Mouse (Mus musculus): Measurements from ENCODE around the gene Adam19. TPM values are rescaled to one million over a fixed set of nuclear protein-coding genes. Genes with fewer than 3 reads are reported as not detected.

Adam19 gene
- polyA plus RNA-seq, 1 experiment = 43.2 TPM

DNA sequence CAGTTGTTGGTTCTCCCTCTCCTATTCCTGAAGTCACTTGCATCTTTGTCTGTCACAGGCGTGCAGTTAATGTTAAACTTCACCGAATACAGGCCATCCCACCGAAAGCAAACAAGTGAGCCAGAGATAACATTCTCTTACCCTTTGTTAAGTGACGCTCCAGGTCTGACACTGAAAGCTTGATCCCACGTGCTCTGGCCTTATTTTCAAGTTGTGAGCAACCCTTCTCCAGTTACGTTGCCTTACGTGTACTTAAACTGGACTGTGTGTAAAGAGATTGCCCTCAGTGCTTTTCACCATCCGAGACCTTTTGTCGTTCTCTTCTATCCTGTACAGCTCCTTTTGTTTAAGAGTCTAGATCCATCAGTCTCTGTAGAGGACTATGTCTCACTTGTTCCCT is 2.2 kb downstream of the Adam19 start:
- Histone ChIP-seq H3K27me3 (ENCODE audit: control insufficient read depth, insufficient read depth, insufficient read length) (no peaks in the 10 kb centered on the region), H3K4me3 (peak overlapping the region; percentile 88), H3K36me3 (ENCODE audit: control insufficient read depth, insufficient read depth) (peaks cover 9% of the 10 kb centered on the region), H3ac (ENCODE audit: control insufficient read depth, insufficient read length) (no peak overlapping the region), H3K79me2 (ENCODE audit: control insufficient read depth, insufficient read depth) (peaks cover 36% of the 10 kb centered on the region), H3K4me2 (ENCODE audit: low read depth) (peak overlapping the region; percentile 91)
- no peak for TF ChIP-seq USF1 (IDR thresholded peaks at IDR 0.05; ENCODE audit: low read depth)
- TF ChIP-seq POLR2A (IDR thresholded peaks at IDR 0.05; ENCODE audit: insufficient read length, low read depth) = peak; percentile 32
- peak; percentile 71 for TF ChIP-seq POLR2AphosphoS2 (IDR thresholded peaks at IDR 0.05; ENCODE audit: insufficient read length, low read depth)

DNA sequence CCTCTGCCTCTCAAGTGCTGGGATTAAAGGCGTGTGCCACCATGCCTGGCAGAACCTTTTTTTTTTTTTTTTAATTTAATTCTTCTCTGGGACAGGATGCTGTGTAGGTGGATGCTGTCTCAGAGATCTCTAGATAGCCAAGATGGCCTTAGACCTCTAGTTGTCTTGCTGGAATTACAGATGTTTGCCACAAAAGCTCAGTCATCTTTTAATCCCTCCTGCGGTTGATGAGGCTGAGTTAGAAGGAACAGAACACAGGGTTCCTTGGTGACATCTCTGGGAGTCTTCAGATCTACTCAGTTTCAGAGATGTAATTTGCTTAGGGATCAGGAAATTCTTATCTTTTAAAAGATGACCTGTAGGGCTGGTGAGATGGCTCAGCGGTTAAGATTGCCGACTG is 3.1 kb downstream of the Adam19 start:
- H3K4me2 ChIP-seq (ENCODE audit: low read depth) = peak overlapping the region; percentile 1
- peaks cover 36% of the 10 kb centered on the region for H3K79me2 ChIP-seq (ENCODE audit: control insufficient read depth, insufficient read depth)
- H3ac ChIP-seq (ENCODE audit: control insufficient read depth, insufficient read length) = no peak overlapping the region
- H3K4me3 ChIP-seq = no peak overlapping the region
- no peaks in the 10 kb centered on the region for H3K27me3 ChIP-seq (ENCODE audit: control insufficient read depth, insufficient read depth, insufficient read length)
- peaks cover 9% of the 10 kb centered on the region for H3K36me3 ChIP-seq (ENCODE audit: control insufficient read depth, insufficient read depth)
- no peak for TF ChIP-seq POLR2A (IDR thresholded peaks at IDR 0.05; ENCODE audit: insufficient read length, low read depth)
- TF ChIP-seq SRF (IDR thresholded peaks at IDR 0.05; ENCODE audit: control insufficient read depth, insufficient read length, low read depth) = no peak
- TF ChIP-seq MAX (IDR thresholded peaks at IDR 0.05; ENCODE audit: low read depth) = no peak
- no peak for TF ChIP-seq MYOD1 (IDR thresholded peaks at IDR 0.05; ENCODE audit: control insufficient read depth in 1 of 3, insufficient read length in 2 of 3, low read depth in 2 of 3)
- TF ChIP-seq REST (IDR thresholded peaks at IDR 0.05; ENCODE audit: insufficient read depth, insufficient read length) = no peak
- no peak for TF ChIP-seq MYOG (IDR thresholded peaks at IDR 0.05; ENCODE audit: control insufficient read depth in 1 of 3, insufficient read depth in 1 of 3, insufficient read length in 2 of 3, low read depth in 2 of 3)

DNA sequence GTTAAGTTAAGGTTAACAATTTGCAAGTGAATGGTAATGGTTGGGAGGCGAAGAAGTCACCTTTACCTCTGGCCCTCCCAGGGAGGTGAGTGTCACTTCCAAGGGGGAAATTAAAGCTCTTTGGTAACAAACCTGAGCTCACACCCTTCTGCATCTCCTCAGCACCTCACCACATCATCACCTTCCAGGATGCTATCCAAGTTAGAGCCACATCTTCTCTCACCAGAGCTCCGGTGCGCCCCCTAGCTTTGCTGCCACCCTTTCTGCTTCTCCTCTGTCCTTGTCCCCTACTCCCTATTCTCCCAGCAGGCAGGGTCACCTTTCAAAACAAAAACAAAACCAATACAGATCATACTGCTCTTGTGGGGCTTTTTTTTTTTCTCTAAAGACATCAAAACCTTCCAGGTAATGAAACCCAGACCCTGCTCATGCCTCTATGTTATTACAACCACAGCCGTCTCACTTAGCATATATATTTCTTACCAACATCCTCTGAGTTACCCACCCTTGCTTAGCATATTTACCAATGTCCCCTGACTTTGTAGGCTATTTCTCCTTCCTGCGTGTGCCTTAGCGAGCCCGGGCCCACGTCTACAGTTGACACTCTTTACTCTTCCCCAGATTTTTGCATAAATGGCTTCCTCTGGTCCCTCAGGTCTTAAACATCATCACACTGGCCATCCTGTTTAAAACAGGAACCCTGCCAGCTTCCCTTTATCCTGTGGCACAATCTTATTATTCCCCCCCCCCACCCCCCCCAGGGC is 4.3 kb downstream of the Adam19 start:
- H3K27me3 ChIP-seq (ENCODE audit: control insufficient read depth, insufficient read depth, insufficient read length) = no peaks in the 10 kb centered on the region
- H3K4me2 ChIP-seq (ENCODE audit: low read depth) = no peak overlapping the region
- peaks cover 36% of the 10 kb centered on the region for H3K79me2 ChIP-seq (ENCODE audit: control insufficient read depth, insufficient read depth)
- no peak for TF ChIP-seq TCF3 (IDR thresholded peaks at IDR 0.05; ENCODE audit: insufficient read length, low read depth)
- peak; percentile 48 for TF ChIP-seq POLR2AphosphoS2 (IDR thresholded peaks at IDR 0.05; ENCODE audit: insufficient read length, low read depth)
- no peak for TF ChIP-seq SRF (IDR thresholded peaks at IDR 0.05; ENCODE audit: control insufficient read depth, insufficient read length, low read depth)
- no peak overlapping the region for H3K4me3 ChIP-seq
- H3ac ChIP-seq (ENCODE audit: control insufficient read depth, insufficient read length) = no peak overlapping the region
- peaks cover 9% of the 10 kb centered on the region for H3K36me3 ChIP-seq (ENCODE audit: control insufficient read depth, insufficient read depth)

DNA sequence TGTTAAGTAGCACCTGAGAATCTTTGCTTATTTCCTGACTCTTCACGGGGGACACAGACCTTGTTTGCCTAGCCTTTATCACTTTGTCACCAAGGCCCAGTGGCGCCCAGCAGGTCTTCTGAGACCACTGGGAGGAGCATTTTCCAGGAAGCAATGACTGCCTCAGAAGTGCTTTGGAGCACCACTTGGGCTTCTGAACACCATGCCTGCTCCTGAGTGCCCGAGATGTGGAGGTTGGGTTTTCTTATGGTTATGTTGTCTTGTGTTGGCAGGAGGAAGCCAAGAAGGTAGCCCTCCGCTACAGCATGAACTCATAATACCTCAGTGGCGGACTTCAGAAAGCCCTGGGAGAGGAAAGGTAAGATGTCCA is 4.8 kb downstream of the Adam19 start:
- peaks cover 9% of the 10 kb centered on the region for H3K36me3 ChIP-seq (ENCODE audit: control insufficient read depth, insufficient read depth)
- H3K27me3 ChIP-seq (ENCODE audit: control insufficient read depth, insufficient read depth, insufficient read length) = no peaks in the 10 kb centered on the region
- H3K4me3 ChIP-seq = no peak overlapping the region
- peaks cover 36% of the 10 kb centered on the region for H3K79me2 ChIP-seq (ENCODE audit: control insufficient read depth, insufficient read depth)
- H3ac ChIP-seq (ENCODE audit: control insufficient read depth, insufficient read length) = no peak overlapping the region
- H3K4me2 ChIP-seq (ENCODE audit: low read depth) = no peak overlapping the region
- TF ChIP-seq CEBPB (IDR thresholded peaks at IDR 0.05; ENCODE audit: insufficient read depth, poor library complexity, severe bottlenecking) (no peak), POLR2A (IDR thresholded peaks at IDR 0.05; ENCODE audit: insufficient read length, low read depth) (no peak), REST (IDR thresholded peaks at IDR 0.05; ENCODE audit: insufficient read depth, insufficient read length) (no peak)

DNA sequence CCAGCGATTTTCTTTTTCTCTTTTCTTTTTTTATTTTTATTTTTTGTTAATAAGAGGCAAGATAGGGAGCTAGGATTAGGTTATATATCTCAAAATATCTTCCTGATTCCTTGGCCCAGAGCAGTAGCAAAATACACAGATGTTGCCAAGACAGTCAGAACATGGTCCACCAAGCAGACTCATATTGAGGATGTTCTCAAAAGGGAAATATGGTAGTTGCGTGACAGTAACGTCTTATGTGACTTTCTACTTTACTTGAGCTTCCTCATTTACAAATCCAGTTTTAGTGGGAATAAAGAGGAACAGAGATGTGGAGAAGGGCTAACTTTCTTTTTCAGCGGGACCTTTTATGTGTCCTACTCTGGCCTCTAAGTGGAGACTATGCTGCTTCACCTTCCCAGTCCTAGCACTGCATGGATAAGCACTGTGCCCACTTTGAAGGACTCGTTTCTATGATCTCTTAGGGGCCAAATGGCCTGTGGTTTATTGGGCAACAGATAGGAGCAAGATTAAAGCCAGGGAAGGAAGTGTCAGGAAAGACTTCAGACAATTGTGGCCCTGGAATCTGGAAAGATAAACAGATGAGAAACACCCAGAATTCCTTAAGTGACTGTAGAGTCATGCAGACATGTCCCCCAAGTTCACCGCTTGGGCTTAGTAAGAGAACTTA is 6.1 kb downstream of the Adam19 start:
- Histone ChIP-seq H3K79me2 (ENCODE audit: control insufficient read depth, insufficient read depth) (peaks cover 37% of the 10 kb centered on the region), H3K36me3 (ENCODE audit: control insufficient read depth, insufficient read depth) (peaks cover 15% of the 10 kb centered on the region), H3K27me3 (ENCODE audit: control insufficient read depth, insufficient read depth, insufficient read length) (no peaks in the 10 kb centered on the region), H3ac (ENCODE audit: control insufficient read depth, insufficient read length) (no peak overlapping the region), H3K4me3 (no peak overlapping the region), H3K4me2 (ENCODE audit: low read depth) (peak overlapping the region; percentile 69)
- TF ChIP-seq MYOG (IDR thresholded peaks at IDR 0.05; ENCODE audit: control insufficient read depth in 1 of 3, insufficient read depth in 1 of 3, insufficient read length in 2 of 3, low read depth in 2 of 3) = peak in 1 of 3 experiments; percentile 21
- TF ChIP-seq MAX (IDR thresholded peaks at IDR 0.05; ENCODE audit: low read depth) = no peak
- no peak for TF ChIP-seq POLR2A (IDR thresholded peaks at IDR 0.05; ENCODE audit: insufficient read length, low read depth)
- peak; percentile 93 for TF ChIP-seq CEBPB (IDR thresholded peaks at IDR 0.05; ENCODE audit: insufficient read depth, poor library complexity, severe bottlenecking)
- TF ChIP-seq MYOD1 (IDR thresholded peaks at IDR 0.05; ENCODE audit: control insufficient read depth in 1 of 3, insufficient read length in 2 of 3, low read depth in 2 of 3) = peak in 1 of 3 experiments; percentile 4

DNA sequence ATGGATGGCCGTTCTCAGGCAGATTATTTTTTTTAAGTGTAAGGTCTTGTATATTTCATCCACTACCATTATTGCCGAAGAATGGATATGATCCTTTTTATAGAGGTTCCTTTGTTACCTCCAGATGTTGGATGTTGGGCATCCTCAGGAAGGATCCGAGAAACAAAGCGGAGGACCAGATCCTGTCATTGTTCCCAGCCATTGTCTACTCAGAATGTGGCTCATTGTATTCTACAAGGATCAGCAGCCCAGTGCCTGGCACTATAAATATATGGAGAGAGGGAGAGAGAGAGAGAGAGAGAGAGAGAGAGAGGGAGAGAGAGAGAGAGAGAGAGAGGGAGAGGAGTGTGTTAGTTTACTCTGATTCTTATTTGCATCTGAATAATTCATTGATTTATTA is 6.8 kb downstream of the Adam19 start:
- peak overlapping the region; percentile 69 for H3K4me2 ChIP-seq (ENCODE audit: low read depth)
- H3K79me2 ChIP-seq (ENCODE audit: control insufficient read depth, insufficient read depth) = peaks cover 39% of the 10 kb centered on the region
- H3ac ChIP-seq (ENCODE audit: control insufficient read depth, insufficient read length) = no peak overlapping the region
- H3K36me3 ChIP-seq (ENCODE audit: control insufficient read depth, insufficient read depth) = peaks cover 22% of the 10 kb centered on the region
- H3K27me3 ChIP-seq (ENCODE audit: control insufficient read depth, insufficient read depth, insufficient read length) = no peaks in the 10 kb centered on the region
- H3K4me3 ChIP-seq = no peak overlapping the region
- TF ChIP-seq CEBPB (IDR thresholded peaks at IDR 0.05; ENCODE audit: insufficient read depth, poor library complexity, severe bottlenecking) (no peak), POLR2A (IDR thresholded peaks at IDR 0.05; ENCODE audit: insufficient read length, low read depth) (no peak), POLR2AphosphoS2 (IDR thresholded peaks at IDR 0.05; ENCODE audit: insufficient read length, low read depth) (no peak), USF1 (IDR thresholded peaks at IDR 0.05; ENCODE audit: low read depth) (no peak), TCF3 (IDR thresholded peaks at IDR 0.05; ENCODE audit: insufficient read length, low read depth) (no peak), E2F4 (IDR thresholded peaks at IDR 0.05; ENCODE audit: insufficient read depth) (no peak), MYOG (IDR thresholded peaks at IDR 0.05; ENCODE audit: control insufficient read depth in 1 of 3, insufficient read depth in 1 of 3, insufficient read length in 2 of 3, low read depth in 2 of 3) (no peak)

Measured in myocyte (in vitro differentiated cells).